Mouse (Mus musculus): ENCODE measurements around the gene Ppp2r2c. TPM values are rescaled to one million over a fixed set of nuclear protein-coding genes. Genes with fewer than 3 reads are reported as not detected.
A peak's percentile ranks its signal among the peaks of the same experiment; 100 is the strongest.

Ppp2r2c gene
- total RNA-seq, 2 experiments from 2014 or later = 0.17 to 0.18 TPM

DNA sequence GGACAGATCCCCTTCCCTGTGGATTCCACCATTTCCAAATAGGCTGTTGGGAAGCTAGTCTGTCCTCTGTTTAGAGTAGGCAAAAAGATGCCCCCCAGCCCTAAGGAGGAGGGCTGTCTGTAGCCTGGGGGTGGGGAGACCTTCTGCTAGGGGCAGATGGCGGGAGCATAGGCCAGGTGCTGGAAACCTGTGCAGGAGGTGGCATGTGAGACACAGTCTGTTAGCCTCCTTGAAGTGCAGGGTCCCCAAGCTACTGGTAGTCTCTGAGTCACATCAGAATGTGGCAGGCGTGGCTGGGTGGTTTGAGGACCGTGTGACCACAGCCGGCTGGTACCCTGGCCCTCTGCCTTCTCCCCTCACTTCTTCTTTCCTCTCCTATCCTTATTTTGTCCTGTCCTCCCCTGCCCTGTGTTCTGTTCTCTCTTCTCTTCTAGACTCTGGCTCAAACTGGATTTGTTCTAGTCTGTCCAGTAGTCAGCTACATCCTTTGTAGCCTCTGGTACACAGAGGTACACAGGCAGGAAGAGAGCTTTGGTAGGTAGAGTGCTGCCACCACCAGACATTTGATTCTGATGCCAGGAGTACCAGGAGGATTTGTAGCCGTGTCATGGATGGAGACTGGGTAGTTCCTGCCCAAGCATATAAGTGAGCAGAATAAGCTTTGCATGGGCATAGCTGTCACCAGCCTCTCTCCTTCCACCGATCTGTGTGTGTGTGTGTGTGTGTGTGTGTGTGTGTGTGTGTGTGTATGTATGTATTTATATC lies 26.5 kb downstream of the Ppp2r2c start:
- no peak for DNase-seq (ENCODE audit: low spot score)
- intact Hi-C loops (cut with DNase I) = no loop called here

DNA sequence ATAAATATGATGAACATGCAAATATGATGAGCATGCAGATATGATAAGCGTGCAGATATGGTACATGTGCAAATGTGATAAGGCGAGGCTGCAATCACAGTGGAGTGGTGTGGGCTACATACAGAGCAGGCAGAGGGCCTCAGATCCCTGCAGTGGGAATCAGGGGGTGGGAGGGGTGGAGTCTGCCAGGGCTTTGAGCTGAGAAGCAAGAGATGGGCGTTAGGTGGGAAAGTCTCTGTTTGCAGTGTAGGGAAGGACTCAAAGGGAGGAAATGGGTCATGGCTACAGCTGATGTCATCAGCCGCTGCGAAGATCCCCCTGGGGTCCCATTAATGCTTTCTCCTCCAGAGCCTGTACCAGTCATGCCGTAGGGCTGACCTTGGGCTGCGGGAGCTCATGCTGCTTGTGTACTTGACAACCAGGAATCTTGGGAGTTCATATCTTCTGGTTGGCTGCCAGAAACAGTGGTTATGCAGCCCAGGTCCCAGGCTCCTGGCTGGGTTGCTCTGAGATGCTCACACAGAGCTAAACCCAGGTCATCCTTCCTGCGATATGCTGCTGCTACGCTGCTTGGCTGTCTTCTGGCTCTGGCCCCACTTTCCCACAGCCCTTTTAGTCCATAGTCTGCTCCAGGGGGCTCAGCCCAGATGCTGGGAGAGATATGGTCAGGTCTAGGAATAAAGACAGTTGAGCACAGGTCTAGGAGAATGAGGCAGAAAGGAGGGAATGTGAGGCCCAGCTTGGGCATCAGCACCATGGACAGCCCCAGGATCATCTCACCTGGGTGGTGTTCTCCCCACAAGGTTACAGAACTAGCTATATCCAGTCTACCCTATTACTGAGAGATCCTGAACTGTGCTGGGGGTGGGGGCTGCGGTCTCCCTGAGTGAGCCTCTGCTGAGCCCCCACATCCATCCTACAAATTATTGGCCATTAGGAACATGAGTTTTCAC lies 27.6 kb downstream of the Ppp2r2c start:
- DNase-seq (ENCODE audit: low spot score) = no peak
- intact Hi-C loops (cut with DNase I) = no loop called here

- DNase-seq (ENCODE audit: low spot score) = no peak
- intact Hi-C loops (cut with DNase I) = no loop called here
Observed at GRCm38 (mm10) chr5:36897999-36898398, 29.7 kb downstream of the Ppp2r2c start.

- no peak for DNase-seq (ENCODE audit: low spot score)
- intact Hi-C loops (cut with DNase I) = no loop called here
Observed at GRCm38 (mm10) chr5:36898415-36899109, 30.2 kb downstream of the Ppp2r2c start.

DNA sequence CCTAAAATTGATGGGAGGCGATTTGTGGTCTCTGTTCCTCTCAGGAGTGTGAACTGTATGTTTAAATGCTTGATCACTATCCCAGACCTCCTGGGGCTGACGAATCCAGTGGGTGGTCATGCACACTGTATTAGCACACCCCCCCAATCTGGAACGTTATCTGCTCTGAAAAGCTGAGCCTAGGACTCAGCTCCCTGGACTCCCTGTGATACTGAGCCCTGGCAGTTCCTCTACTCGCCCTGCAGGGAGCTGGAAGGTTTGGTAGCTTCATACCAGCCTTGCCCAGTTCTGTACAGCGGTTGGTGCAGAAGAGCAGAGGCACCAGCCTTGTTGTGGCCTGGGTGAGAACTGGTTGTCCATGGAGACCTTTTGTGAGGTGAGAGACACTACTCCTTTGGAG lies 31.1 kb downstream of the Ppp2r2c start:
- DNase-seq (ENCODE audit: low spot score) = no peak
- intact Hi-C loops (cut with DNase I) = no loop called here

DNA sequence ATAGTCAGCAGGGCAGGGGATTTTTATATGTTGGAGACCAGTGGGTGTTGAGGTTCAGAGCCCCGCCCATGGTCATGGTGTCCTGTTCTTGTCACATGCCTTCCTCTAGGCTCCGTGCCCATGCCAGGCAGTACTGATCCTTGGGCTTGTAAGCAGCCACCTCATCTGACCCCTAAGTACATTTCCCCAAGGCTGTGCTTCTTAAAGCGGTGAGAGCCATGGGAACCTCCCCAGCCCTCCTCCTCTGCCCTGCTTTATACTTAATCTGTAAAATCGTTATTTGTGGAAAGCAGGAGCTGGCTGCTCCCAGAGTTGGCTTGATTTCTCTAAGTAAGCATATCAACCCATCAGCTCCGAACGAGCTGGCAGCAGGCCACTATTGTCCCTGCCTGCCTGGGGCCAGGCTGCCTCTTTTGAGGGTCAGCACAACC lies 31.9 kb downstream of the Ppp2r2c start:
- DNase-seq (ENCODE audit: low spot score) = peak; percentile 4
- intact Hi-C loops (cut with DNase I) = no loop called here

DNA sequence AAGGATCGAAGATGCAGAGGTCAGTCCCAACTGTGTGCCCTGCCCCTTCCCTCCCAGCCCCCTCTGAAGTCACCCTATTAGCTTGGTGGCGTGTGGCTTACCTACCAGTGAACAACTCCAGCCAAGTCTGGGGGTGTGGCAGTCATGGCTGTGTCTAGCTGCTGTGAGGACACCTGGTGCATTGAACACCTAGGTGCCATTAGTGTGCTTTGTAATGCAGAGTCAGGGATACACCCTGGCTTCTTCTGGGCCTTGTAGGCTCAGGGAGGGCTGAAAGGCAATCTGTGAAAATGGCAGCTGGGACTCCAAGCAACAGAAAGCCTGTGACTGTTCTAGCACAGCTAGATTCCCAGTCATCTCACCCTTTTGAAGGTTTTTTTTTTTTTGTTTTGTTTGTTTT lies 34.5 kb downstream of the Ppp2r2c start:
- intact Hi-C loops (cut with DNase I) = no loop called here
- DNase-seq (ENCODE audit: low spot score) = no peak

GRCm38 (mm10) chr5:36904131-36904530 lies 35.8 kb downstream of the Ppp2r2c start:
- DNase-seq (ENCODE audit: low spot score) = no peak

GRCm38 (mm10) chr5:36904703-36905102 lies 36.4 kb downstream of the Ppp2r2c start:
- intact Hi-C loops (cut with DNase I) = no loop called here
- no peak for DNase-seq (ENCODE audit: low spot score)

More at GRCm38 (mm10) chr5:36904131-36904530, 35.8 kb downstream of the Ppp2r2c start:
- intact Hi-C loops (cut with DNase I) = no loop called here

DNA sequence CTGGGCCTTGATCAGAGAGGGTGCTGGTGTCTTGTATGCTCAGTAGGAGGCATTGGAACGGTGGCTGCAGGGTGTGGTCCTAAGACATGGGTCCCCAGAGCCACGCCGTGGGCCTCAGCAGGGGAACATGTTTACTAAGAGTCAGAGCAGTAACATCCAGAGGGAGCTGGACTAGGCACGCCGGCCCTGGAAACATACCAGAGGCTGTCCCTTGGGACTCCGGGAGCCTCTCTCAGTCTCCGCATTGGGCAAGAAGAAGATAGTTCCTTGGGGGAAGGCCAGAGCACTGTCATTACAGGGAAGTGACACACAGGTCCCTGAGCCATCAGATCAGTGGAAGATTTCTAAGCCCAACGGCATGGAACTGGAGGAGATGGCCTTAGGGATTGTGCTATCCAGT lies 36.9 kb downstream of the Ppp2r2c start:
- intact Hi-C loops (cut with DNase I) = no loop called here
- DNase-seq (ENCODE audit: low spot score) = no peak

- intact Hi-C loops (cut with DNase I) = no loop called here
Observed at GRCm38 (mm10) chr5:36907695-36908094, 39.4 kb downstream of the Ppp2r2c start.

GRCm38 (mm10) chr5:36909545-36909944 lies 41.2 kb downstream of the Ppp2r2c start:
- no peak for DNase-seq (ENCODE audit: low spot score)
- intact Hi-C loops (cut with DNase I) = no loop called here

More at GRCm38 (mm10) chr5:36907695-36908094, 39.4 kb downstream of the Ppp2r2c start:
- no peak for DNase-seq (ENCODE audit: low spot score)

DNA sequence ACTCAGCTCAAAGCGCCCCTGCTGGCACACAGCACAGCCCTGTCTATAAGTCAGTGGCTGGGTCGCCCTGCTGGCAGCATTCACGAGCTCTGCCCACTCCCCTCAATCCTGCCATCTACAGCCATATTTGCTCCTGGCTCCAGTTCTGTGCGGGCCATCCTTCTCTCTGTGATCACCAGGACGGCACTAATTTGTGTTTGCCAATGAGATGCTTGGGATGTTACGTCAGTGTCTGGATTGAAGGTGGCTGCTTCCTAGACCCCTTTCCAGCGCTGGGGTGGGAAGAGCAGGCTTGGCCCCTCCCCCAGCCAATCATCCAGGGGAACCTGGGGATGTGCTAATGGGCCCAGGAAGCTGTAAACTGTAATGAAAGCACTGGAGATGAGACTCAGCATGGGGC lies 42.7 kb downstream of the Ppp2r2c start:
- intact Hi-C loops (cut with DNase I) = no loop called here
- no peak for DNase-seq (ENCODE audit: low spot score)

- intact Hi-C loops (cut with DNase I) = no loop called here
- no peak for DNase-seq (ENCODE audit: low spot score)
Observed at GRCm38 (mm10) chr5:36911759-36912352, 43.5 kb downstream of the Ppp2r2c start.

GRCm38 (mm10) chr5:36912602-36913310 lies 44.4 kb downstream of the Ppp2r2c start:
- intact Hi-C loops (cut with DNase I) = no loop called here
- DNase-seq (ENCODE audit: low spot score) = no peak

GRCm38 (mm10) chr5:36915256-36915655 lies 46.9 kb downstream of the Ppp2r2c start:
- intact Hi-C loops (cut with DNase I) = no loop called here
- DNase-seq (ENCODE audit: low spot score) = no peak

DNA sequence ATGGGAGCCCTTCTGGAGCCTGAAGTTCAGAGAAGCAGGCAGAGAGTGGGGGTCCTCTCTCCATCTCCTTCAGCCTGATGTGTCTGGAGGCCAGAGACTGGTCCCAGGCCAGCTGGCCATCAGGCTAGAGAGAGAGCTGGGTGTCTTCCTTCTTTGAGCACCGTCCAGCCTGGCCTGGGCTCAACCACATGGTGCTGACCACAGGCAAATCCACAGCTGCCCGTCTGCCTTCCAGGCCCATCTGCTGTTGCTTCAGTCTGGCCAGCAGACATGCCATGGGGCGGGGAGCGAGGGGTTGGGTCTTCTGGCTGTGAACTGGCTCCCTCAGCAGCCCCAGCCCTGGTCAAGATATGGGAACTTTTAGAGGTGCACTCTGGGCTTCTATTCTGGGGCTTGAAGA lies 48.3 kb downstream of the Ppp2r2c start:
- intact Hi-C loops (cut with DNase I) = no loop called here

DNA sequence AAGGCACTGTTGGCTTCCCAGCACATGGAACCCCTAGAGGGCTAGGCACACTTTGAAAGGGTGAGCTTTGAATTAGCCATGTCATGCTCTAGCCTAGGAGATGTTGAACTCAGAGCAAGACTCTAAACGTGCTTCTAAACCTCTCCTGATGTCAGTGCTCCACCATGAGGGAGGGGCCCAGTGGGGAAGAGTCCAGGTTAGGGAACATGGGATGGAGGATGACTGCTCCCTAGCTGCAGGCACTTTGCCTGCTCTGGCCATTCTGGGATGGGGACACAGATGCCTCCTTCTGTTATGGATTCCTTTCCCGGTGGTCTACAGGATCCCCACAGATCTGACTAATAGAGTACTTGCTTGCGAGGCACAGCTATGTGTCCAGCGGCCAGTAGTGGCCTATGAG lies 48.9 kb downstream of the Ppp2r2c start:
- intact Hi-C loops (cut with DNase I) = no loop called here
- no peak for DNase-seq (ENCODE audit: low spot score)

More for the DNA sequence above, 48.3 kb downstream of the Ppp2r2c start:
- DNase-seq (ENCODE audit: low spot score) = no peak

- no peak for DNase-seq (ENCODE audit: low spot score)
- intact Hi-C loops (cut with DNase I) = no loop called here
Observed at GRCm38 (mm10) chr5:36918016-36918415, 49.7 kb downstream of the Ppp2r2c start.
